ENCODE assay signal across 8 mouse cellular contexts in the genomic region with DNA sequence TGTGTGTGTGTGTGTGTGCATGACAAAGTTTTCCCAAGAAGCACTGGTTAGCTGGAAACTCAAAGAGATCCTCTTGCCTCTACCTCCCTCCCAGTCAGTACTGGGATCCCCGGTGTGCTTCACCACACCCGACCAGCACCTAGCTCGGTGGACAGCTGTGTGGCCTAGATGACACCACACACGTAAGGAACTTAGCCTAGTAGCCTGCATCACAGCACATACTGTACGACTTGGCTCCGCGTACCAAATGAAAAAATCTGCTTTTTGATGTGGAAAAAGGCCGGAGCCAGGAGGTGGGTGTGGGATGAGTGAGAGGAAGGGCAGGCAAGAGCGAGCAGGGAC. TPM values are rescaled to one million over a fixed set of nuclear protein-coding genes. Genes with fewer than 3 reads are reported as not detected.
DNase-seq lines count a peak whose midpoint lies in the region; ATAC-seq lines count a peak whose summit lies in the region.

No protein-coding gene starts in this region.

- H3K4me1 ChIP-seq in kidney, embryonic 16.5 days (ENCODE audit: insufficient read depth, low read length): peaks cover 10% of the 10 kb centered on the region
- peaks cover 10% of the 10 kb centered on the region for H3K4me1 ChIP-seq in hindbrain, embryonic 11.5 days (replicated peaks; ENCODE audit: control insufficient read depth, insufficient read depth, low read length)
- H3K4me1 ChIP-seq in midbrain, embryonic 10.5 days: peaks cover 38% of the 10 kb centered on the region

- H3K27me3 ChIP-seq in kidney, embryonic 16.5 days (ENCODE audit: insufficient read depth, low read length): no peaks in the 10 kb centered on the region
- H3K27me3 ChIP-seq in hindbrain, embryonic 11.5 days (ENCODE audit: control insufficient read depth, insufficient read depth, low read length): no peaks in the 10 kb centered on the region
- H3K27me3 ChIP-seq in midbrain, embryonic 10.5 days (ENCODE audit: low read depth, poor library complexity, severe bottlenecking): no peaks in the 10 kb centered on the region

- no peaks in the 10 kb centered on the region for H3K9me3 ChIP-seq in kidney, embryonic 16.5 days (ENCODE audit: low read length)
- H3K9me3 ChIP-seq in hindbrain, embryonic 11.5 days (ENCODE audit: control insufficient read depth, low read length): no peaks in the 10 kb centered on the region
- no peaks in the 10 kb centered on the region for H3K9me3 ChIP-seq in midbrain, embryonic 10.5 days (replicated peaks)

- H3K4me2 ChIP-seq in kidney, embryonic 16.5 days (replicated peaks; ENCODE audit: low read depth, low read length): peak overlapping the region; percentile 91
- H3K4me2 ChIP-seq in hindbrain, embryonic 11.5 days (replicated peaks; ENCODE audit: low read depth, low read length): peak overlapping the region; percentile 75

- H3K27ac ChIP-seq in kidney, embryonic 16.5 days (ENCODE audit: low read length): peak overlapping the region; percentile 73
- H3K27ac ChIP-seq in hindbrain, embryonic 11.5 days (ENCODE audit: low read depth, low read length): peak overlapping the region; percentile 42; the same call in 1 of the 2 replicates
- peak overlapping the region; percentile 93 for H3K27ac ChIP-seq in midbrain, embryonic 10.5 days (replicated peaks)

- WGBS in kidney, embryonic 16.5 days: 0% methylated on average over 9 of the region's 9 CpGs
- WGBS in hindbrain, embryonic 11.5 days: under 1% methylated on average over 9 of the region's 9 CpGs
- 3% methylated on average over 9 of the region's 9 CpGs for WGBS in midbrain, embryonic 10.5 days

- H3K4me3 ChIP-seq in kidney, embryonic 16.5 days (ENCODE audit: low read length): peak overlapping the region; percentile 61
- peak overlapping the region; percentile 61 for H3K4me3 ChIP-seq in hindbrain, embryonic 11.5 days (ENCODE audit: low read depth, low read length)
- H3K4me3 ChIP-seq in midbrain, embryonic 10.5 days: peak overlapping the region; percentile 83

- no peak for DNase-seq in kidney, postnatal 25 days
- DNase-seq in adipocyte (ENCODE audit: low spot score): peak; percentile 58
- DNase-seq in hindbrain, embryonic 11.5 days (ENCODE audit: low spot score): no peak
- DNase-seq in midbrain, embryonic 10.5 days (ENCODE audit: low spot score): no peak
- DNase-seq in urinary bladder, postnatal 14 days (ENCODE audit: low spot score): no peak
- no peak for DNase-seq in thymus, postnatal 14 days
- no peak for DNase-seq in frontal cortex, postnatal 36 days (ENCODE audit: low spot score in 2 of 2)

- ATAC-seq in kidney, embryonic 16.5 days (ENCODE audit: low FRiP score, low TSS enrichment): no peak
- peak; percentile 41; the same call in 1 of the 2 replicates for ATAC-seq in hindbrain, embryonic 11.5 days (ENCODE audit: low FRiP score)

- H3K36me3 ChIP-seq in kidney, embryonic 16.5 days (ENCODE audit: insufficient read depth, low read length): no peaks in the 10 kb centered on the region
- no peaks in the 10 kb centered on the region for H3K36me3 ChIP-seq in hindbrain, embryonic 11.5 days (ENCODE audit: control insufficient read depth, insufficient read depth, low read length)
- no peaks in the 10 kb centered on the region for H3K36me3 ChIP-seq in midbrain, embryonic 10.5 days

- H3K9ac ChIP-seq in kidney, embryonic 16.5 days (replicated peaks; ENCODE audit: low read length): peak overlapping the region; percentile 75
- peak overlapping the region; percentile 48 for H3K9ac ChIP-seq in hindbrain, embryonic 11.5 days (ENCODE audit: low read depth, low read length)

RNA-seq across cellular contexts. Expression of gene Wdr89, which starts 0.5 kb away (rescaled TPM):
- 11.9 and 15.0 TPM in 2 replicates for polyA plus RNA-seq in kidney, embryonic 16.5 days (2015; fragmentation: Nextera tagmentation; extraction: Ambion mirVana)
- polyA plus RNA-seq in hindbrain, embryonic 11.5 days (2014; fragmentation: Nextera tagmentation; extraction: Ambion mirVana): 9.3 and 10.5 TPM in 2 replicates
- 10.4 and 12.8 TPM in 2 replicates for polyA plus RNA-seq in midbrain, embryonic 10.5 days (2016; fragmentation: Nextera tagmentation; extraction: Ambion mirVana)

Comparison
In these comparisons a context has a peak if more than half of its experiments do, and no peak if none do; other contexts are left out.
1. H3K27ac ChIP-seq: peak in every context shown above with its lines; median percentile 93 in midbrain, embryonic 10.5 days; 73 in kidney, embryonic 16.5 days; 42 in hindbrain, embryonic 11.5 days.